Mouse (Mus musculus): ENCODE data around the gene Syn3. TPM values are rescaled to one million over a fixed set of nuclear protein-coding genes. Genes with fewer than 3 reads are reported as not detected.
"Not testable (repeated sequence)": the region's sequence is repeated elsewhere in the genome, so short reads cannot be mapped to it uniquely, and the experiment has no call there.

Syn3 gene
- total RNA-seq, 1 experiment = 1.5 TPM

GRCm38 (mm10) chr10:86384655-86385054 is 114.0 kb downstream of the Syn3 start:
- Histone ChIP-seq H3K9ac (ENCODE audit: insufficient read depth, low read depth, low read length, poor library complexity, severe bottlenecking) (no peak overlapping the region), H3K36me3 (ENCODE audit: control insufficient read depth, insufficient read depth, low read length, poor library complexity, severe bottlenecking) (no peaks in the 10 kb centered on the region), H3K4me3 (ENCODE audit: insufficient read depth in 1 of 2, low read depth in 1 of 2, low read length in 2 of 2, poor library complexity in 1 of 2, severe bottlenecking in 1 of 2) (no peak overlapping the region), H3K9me3 (ENCODE audit: control insufficient read depth, insufficient read depth, low read depth, low read length) (no peaks in the 10 kb centered on the region), H3K4me1 (ENCODE audit: control insufficient read depth in 2 of 2, insufficient read depth in 2 of 2, low read length in 2 of 2, poor library complexity in 1 of 2) (peaks cover 0 to 2% of the 10 kb centered on the region in 2 experiments; a peak in 1 of 4 replicates), H3K27ac (ENCODE audit: insufficient read depth, low read depth, low read length, poor library complexity, severe bottlenecking) (no peak overlapping the region)
- TF ChIP-seq CHD2 (IDR thresholded peaks at IDR 0.05; ENCODE audit: low read depth, low read length) = no peak
- no peak for TF ChIP-seq ZNF384 (IDR thresholded peaks at IDR 0.05; ENCODE audit: low read depth, low read length)
- TF ChIP-seq ZC3H11A (IDR thresholded peaks at IDR 0.05; ENCODE audit: borderline replicate concordance, low read depth, low read length) = no peak
- TF ChIP-seq HCFC1 (IDR thresholded peaks at IDR 0.05; ENCODE audit: borderline replicate concordance, insufficient read depth, low read length) = no peak
- no peak for TF ChIP-seq MAFK (IDR thresholded peaks at IDR 0.05; ENCODE audit: insufficient read depth, low read depth, low read length)
- no peak for DNase-seq (ENCODE audit: low read depth, low spot score)
- in situ Hi-C loops (cut with MboI; ENCODE audit: low sequenced_read_pairs in 2 of 2, unreplicated experiment in 2 of 2) = no loop called here

- in situ Hi-C loops (cut with MboI; ENCODE audit: low sequenced_read_pairs in 2 of 2, unreplicated experiment in 2 of 2) = no loop called here
- no peak for TF ChIP-seq ZNF384 (IDR thresholded peaks at IDR 0.05; ENCODE audit: low read depth, low read length)
- no peak for TF ChIP-seq HCFC1 (IDR thresholded peaks at IDR 0.05; ENCODE audit: borderline replicate concordance, insufficient read depth, low read length)
- TF ChIP-seq ZC3H11A (IDR thresholded peaks at IDR 0.05; ENCODE audit: borderline replicate concordance, low read depth, low read length) = no peak
- Histone ChIP-seq H3K36me3 (ENCODE audit: control insufficient read depth, insufficient read depth, low read length, poor library complexity, severe bottlenecking) (no peaks in the 10 kb centered on the region), H3K9ac (ENCODE audit: insufficient read depth, low read depth, low read length, poor library complexity, severe bottlenecking) (no peak overlapping the region), H3K27ac (ENCODE audit: insufficient read depth, low read depth, low read length, poor library complexity, severe bottlenecking) (no peak overlapping the region), H3K4me3 (ENCODE audit: insufficient read depth in 1 of 2, low read depth in 1 of 2, low read length in 2 of 2, poor library complexity in 1 of 2, severe bottlenecking in 1 of 2) (no peak overlapping the region), H3K9me3 (ENCODE audit: control insufficient read depth, insufficient read depth, low read depth, low read length) (no peaks in the 10 kb centered on the region), H3K4me1 (ENCODE audit: control insufficient read depth in 2 of 2, insufficient read depth in 2 of 2, low read length in 2 of 2, poor library complexity in 1 of 2) (no peaks in the 10 kb centered on the region)
- DNase-seq (ENCODE audit: low read depth, low spot score) = no peak
Measured at GRCm38 (mm10) chr10:86381922-86382260, 116.8 kb downstream of the Syn3 start.

GRCm38 (mm10) chr10:86381150-86381921 is 117.4 kb downstream of the Syn3 start:
- H3K4me3 ChIP-seq (ENCODE audit: insufficient read depth in 1 of 2, low read depth in 1 of 2, low read length in 2 of 2, poor library complexity in 1 of 2, severe bottlenecking in 1 of 2) = no peak overlapping the region
- H3K9me3 ChIP-seq (ENCODE audit: control insufficient read depth, insufficient read depth, low read depth, low read length) = no peaks in the 10 kb centered on the region
- TF ChIP-seq ZNF384 (IDR thresholded peaks at IDR 0.05; ENCODE audit: low read depth, low read length) (no peak), ZC3H11A (IDR thresholded peaks at IDR 0.05; ENCODE audit: borderline replicate concordance, low read depth, low read length) (no peak), HCFC1 (IDR thresholded peaks at IDR 0.05; ENCODE audit: borderline replicate concordance, insufficient read depth, low read length) (no peak), MAFK (IDR thresholded peaks at IDR 0.05; ENCODE audit: insufficient read depth, low read depth, low read length) (no peak), CHD2 (IDR thresholded peaks at IDR 0.05; ENCODE audit: low read depth, low read length) (no peak)
- DNase-seq (ENCODE audit: low read depth, low spot score) = no peak
- in situ Hi-C loops (cut with MboI; ENCODE audit: low sequenced_read_pairs in 2 of 2, unreplicated experiment in 2 of 2) = no loop called here
- H3K4me1 ChIP-seq (ENCODE audit: control insufficient read depth in 2 of 2, insufficient read depth in 2 of 2, low read length in 2 of 2, poor library complexity in 1 of 2) = no peaks in the 10 kb centered on the region
- H3K9ac ChIP-seq (ENCODE audit: insufficient read depth, low read depth, low read length, poor library complexity, severe bottlenecking) = no peak overlapping the region
- no peak overlapping the region for H3K27ac ChIP-seq (ENCODE audit: insufficient read depth, low read depth, low read length, poor library complexity, severe bottlenecking)
- H3K36me3 ChIP-seq (ENCODE audit: control insufficient read depth, insufficient read depth, low read length, poor library complexity, severe bottlenecking) = no peaks in the 10 kb centered on the region

DNA sequence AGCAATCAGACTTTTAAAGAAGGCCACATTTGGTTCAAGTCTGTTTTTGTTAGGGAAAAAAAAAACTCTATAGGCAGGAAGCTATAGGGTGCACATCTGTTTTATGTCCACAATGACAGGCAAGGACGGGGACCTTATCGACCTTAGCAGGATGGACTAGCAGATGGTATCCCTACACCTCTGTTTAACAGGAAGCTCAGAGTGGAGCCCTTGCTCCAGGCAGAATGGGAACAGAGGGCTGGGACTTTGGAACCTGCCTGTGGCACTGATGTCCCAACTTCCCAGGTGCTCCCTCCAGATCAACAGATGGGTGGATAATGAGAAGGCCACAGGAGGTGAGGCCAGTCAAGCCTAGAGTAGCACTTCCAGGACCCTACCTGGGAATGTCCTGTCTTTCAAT is 118.1 kb downstream of the Syn3 start:
- H3K4me3 ChIP-seq (ENCODE audit: insufficient read depth in 1 of 2, low read depth in 1 of 2, low read length in 2 of 2, poor library complexity in 1 of 2, severe bottlenecking in 1 of 2) = no peak overlapping the region
- DNase-seq (ENCODE audit: low read depth, low spot score) = no peak
- in situ Hi-C loops (cut with MboI; ENCODE audit: low sequenced_read_pairs in 2 of 2, unreplicated experiment in 2 of 2) = no loop called here
- no peak overlapping the region for H3K27ac ChIP-seq (ENCODE audit: insufficient read depth, low read depth, low read length, poor library complexity, severe bottlenecking)
- no peak for TF ChIP-seq HCFC1 (IDR thresholded peaks at IDR 0.05; ENCODE audit: borderline replicate concordance, insufficient read depth, low read length)
- TF ChIP-seq ZNF384 (IDR thresholded peaks at IDR 0.05; ENCODE audit: low read depth, low read length) = no peak
- TF ChIP-seq ZC3H11A (IDR thresholded peaks at IDR 0.05; ENCODE audit: borderline replicate concordance, low read depth, low read length) = no peak
- no peak for TF ChIP-seq MAFK (IDR thresholded peaks at IDR 0.05; ENCODE audit: insufficient read depth, low read depth, low read length)
- TF ChIP-seq CHD2 (IDR thresholded peaks at IDR 0.05; ENCODE audit: low read depth, low read length) = no peak
- H3K36me3 ChIP-seq (ENCODE audit: control insufficient read depth, insufficient read depth, low read length, poor library complexity, severe bottlenecking) = no peaks in the 10 kb centered on the region
- no peak overlapping the region for H3K9ac ChIP-seq (ENCODE audit: insufficient read depth, low read depth, low read length, poor library complexity, severe bottlenecking)
- H3K9me3 ChIP-seq (ENCODE audit: control insufficient read depth, insufficient read depth, low read depth, low read length) = no peaks in the 10 kb centered on the region
- no peaks in the 10 kb centered on the region for H3K4me1 ChIP-seq (ENCODE audit: control insufficient read depth in 2 of 2, insufficient read depth in 2 of 2, low read length in 2 of 2, poor library complexity in 1 of 2)

- H3K4me3 ChIP-seq (ENCODE audit: insufficient read depth in 1 of 2, low read depth in 1 of 2, low read length in 2 of 2, poor library complexity in 1 of 2, severe bottlenecking in 1 of 2) = not testable (repeated sequence)
Measured at GRCm38 (mm10) chr10:86378803-86379202, 119.9 kb downstream of the Syn3 start.

More at GRCm38 (mm10) chr10:86378803-86379202, 119.9 kb downstream of the Syn3 start:
- H3K36me3 ChIP-seq (ENCODE audit: control insufficient read depth, insufficient read depth, low read length, poor library complexity, severe bottlenecking); in situ Hi-C loops (cut with MboI; ENCODE audit: low sequenced_read_pairs in 2 of 2, unreplicated experiment in 2 of 2); H3K4me1 ChIP-seq (ENCODE audit: control insufficient read depth in 2 of 2, insufficient read depth in 2 of 2, low read length in 2 of 2, poor library complexity in 1 of 2); H3K9ac ChIP-seq (ENCODE audit: insufficient read depth, low read depth, low read length, poor library complexity, severe bottlenecking); H3K9me3 ChIP-seq (ENCODE audit: control insufficient read depth, insufficient read depth, low read depth, low read length); H3K27ac ChIP-seq (ENCODE audit: insufficient read depth, low read depth, low read length, poor library complexity, severe bottlenecking); DNase-seq (ENCODE audit: low read depth, low spot score): not testable (repeated sequence)
